Mouse (Mus musculus): Measurements from ENCODE around the gene Mmp17.

- TF ChIP-seq CTCF (IDR thresholded peaks at IDR 0.05; ENCODE audit: low read depth) = no peak
- TF ChIP-seq EP300 (IDR thresholded peaks at IDR 0.05; ENCODE audit: low read depth) = no peak
Measured at GRCm38 (mm10) chr5:129626099-129626498, 42.1 kb downstream of the Mmp17 start.

All from heart, postnatal 0 days (tissue).